Mouse (Mus musculus): Measurements from ENCODE around the gene Tbpl2.

- TF ChIP-seq CTCF (IDR thresholded peaks at IDR 0.05 in 2 of 3, conservative IDR thresholded peaks at IDR 0.05 in 1 of 3; ENCODE audit: control insufficient read depth in 1 of 3, insufficient read depth in 1 of 3, low read depth in 2 of 3, low read length in 3 of 3, poor library complexity in 1 of 3, severe bottlenecking in 1 of 3) (no peak), ZMIZ1 (IDR thresholded peaks at IDR 0.05; ENCODE audit: low read depth, low read length) (no peak), POLR2A (IDR thresholded peaks at IDR 0.05; ENCODE audit: control insufficient read depth in 1 of 2, insufficient read depth in 1 of 2, low read depth in 1 of 2, low read length in 2 of 2, poor library complexity in 1 of 2) (no peak), TCF12 (IDR thresholded peaks at IDR 0.05; ENCODE audit: low read depth, low read length) (no peak), EP300 (IDR thresholded peaks at IDR 0.05; ENCODE audit: low read depth in 1 of 2, low read length in 2 of 2) (no peak), NELFE (IDR thresholded peaks at IDR 0.05; ENCODE audit: low read depth, low read length) (no peak), BHLHE40 (IDR thresholded peaks at IDR 0.05; ENCODE audit: borderline replicate concordance, low read depth, low read length) (peak; percentile 48; the same call in 1 of the 2 replicates)
Observed at GRCm38 (mm10) chr2:24050459-24050858, 45.9 kb downstream of the Tbpl2 start.
